Mouse (Mus musculus) forebrain, embryonic 10.5 days (tissue): ENCODE results near the gene Calhm2. TPM values are rescaled to one million over a fixed set of nuclear protein-coding genes. Genes with fewer than 3 reads are reported as not detected.

Experiments used
- polyA plus RNA-seq: library from polyadenylated mRNA; unstranded; fragments of >200 nt; fragmentation: Nextera tagmentation; extraction: Ambion mirVana; gene quantifications from 2 replicates; pipeline ENCODE4 v1.2.1, GENCODE M21; 2016

Calhm2 gene
- polyA plus RNA-seq, 1 experiment from 2014 or later, result 1.8 TPM

Other genes with a start within 250 kb of the Calhm2 start
- gene Ina, start 123.6 kb downstream of the Calhm2 start, polyA plus RNA-seq, result 9.1 and 15.8 TPM in 2 replicates
- gene Nt5c2, start 123.1 kb downstream of the Calhm2 start, polyA plus RNA-seq, result 70.5 and 71.1 TPM in 2 replicates
- gene Pcgf6, start 87.4 kb downstream of the Calhm2 start, polyA plus RNA-seq, result 35.6 and 36.7 TPM in 2 replicates
- gene Taf5, start 70.5 kb downstream of the Calhm2 start, polyA plus RNA-seq, result 7.4 and 7.5 TPM in 2 replicates
- gene Usmg5, start 47.6 kb downstream of the Calhm2 start, polyA plus RNA-seq, result 1,021 and 1,042 TPM in 2 replicates
- gene Pdcd11, start 47.5 kb downstream of the Calhm2 start, polyA plus RNA-seq, result 14.5 and 15.0 TPM in 2 replicates
- gene Calhm1, start 6.0 kb upstream of the Calhm2 start, polyA plus RNA-seq, result not detected in 2 replicates
- gene Calhm3, start 19.5 kb upstream of the Calhm2 start, polyA plus RNA-seq, result not detected in 2 replicates
- gene Neurl1a, start 40.5 kb upstream of the Calhm2 start, polyA plus RNA-seq, result 4.1 and 5.2 TPM in 2 replicates